Mouse (Mus musculus) 3134 (cell line): ENCODE data around the gene Pde4d.

ENCODE experiments used
- DNase-seq: peaks from one replicate; pipeline ENCODE4 v3.0.0-alpha.2; 2011; ENCODE audit warnings: low spot score; ENCODE audit not compliant: insufficient read length; ENCODE audit errors: extremely low read depth

The Pde4d gene

DNA sequence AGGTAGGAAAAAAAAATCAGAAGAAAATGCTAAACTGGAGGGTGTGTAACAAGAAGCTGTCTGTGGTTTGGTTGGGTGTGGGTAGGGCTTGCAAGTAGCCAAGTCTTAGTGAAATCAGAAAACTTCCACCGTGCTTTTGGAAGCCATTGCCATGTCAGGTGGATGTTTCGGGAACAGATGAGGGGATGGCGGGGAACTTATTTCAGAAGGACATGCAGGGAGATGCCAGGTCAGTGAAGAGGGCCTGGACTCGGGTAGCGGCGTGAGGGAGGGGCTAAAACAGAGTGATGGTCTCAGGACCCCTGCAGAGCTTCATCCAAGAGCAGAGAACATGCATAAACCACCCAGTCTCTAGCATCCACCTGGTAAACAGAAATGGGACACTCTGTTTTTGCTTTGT lies 898.6 kb downstream of the Pde4d start:
- DNase-seq: no peak

DNA sequence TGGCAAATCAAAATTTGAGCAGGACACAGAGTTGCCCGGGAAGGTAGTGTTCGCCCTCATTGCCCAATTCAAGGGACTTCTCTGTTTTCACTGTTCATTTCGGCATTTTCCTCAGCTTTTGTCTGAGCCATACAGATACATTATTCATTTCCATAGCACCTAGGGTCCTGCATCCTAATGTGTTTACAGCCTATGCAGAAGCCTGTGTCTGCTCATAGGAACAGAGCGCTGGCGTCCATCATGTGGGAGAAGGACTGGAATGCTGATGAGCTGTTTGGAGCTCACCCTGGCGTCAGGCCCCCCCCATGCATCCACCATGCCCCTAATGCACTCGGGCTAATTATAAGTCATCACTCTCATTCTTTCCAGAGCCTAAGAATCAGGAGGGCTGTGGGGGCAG lies 900.4 kb downstream of the Pde4d start:
- DNase-seq: no peak

DNA sequence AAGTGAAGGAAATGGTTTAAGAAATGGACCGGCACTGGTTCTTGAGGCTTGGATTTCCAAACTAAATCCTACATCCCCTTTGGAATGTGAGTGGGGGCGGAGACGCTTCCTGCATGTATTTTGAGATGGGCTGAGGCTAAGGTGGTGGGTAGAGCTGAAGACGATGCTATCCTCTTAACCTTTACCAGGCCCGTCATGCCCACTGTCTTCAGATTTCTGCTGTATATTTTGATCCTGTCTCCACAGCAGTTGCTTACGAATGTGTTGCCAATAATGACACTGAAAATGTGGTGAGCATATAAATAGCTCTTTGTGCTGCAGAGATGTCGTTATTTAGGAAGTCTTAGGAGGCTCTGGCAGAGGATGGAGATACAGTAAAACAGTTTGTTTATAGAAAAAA lies 904.3 kb downstream of the Pde4d start:
- no peak for DNase-seq

DNA sequence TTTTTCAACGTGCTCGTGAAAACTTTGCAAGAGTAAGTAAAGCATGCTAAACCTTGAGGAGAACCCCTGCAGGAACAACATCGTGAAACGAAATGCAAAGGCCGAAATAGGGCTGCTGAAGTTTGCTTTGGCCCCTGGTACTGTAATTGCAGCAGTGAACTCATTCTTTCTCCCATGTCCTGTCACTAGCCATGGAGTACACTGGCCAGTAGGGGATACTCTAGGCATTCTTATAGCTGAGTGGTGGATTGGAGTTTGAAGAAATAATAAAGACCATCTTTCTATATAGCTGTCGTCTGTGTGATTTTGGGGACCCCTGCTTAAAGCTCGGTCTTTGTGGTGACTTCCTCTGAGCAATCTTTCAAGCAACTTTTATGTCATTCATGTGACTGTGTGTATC lies 906.5 kb downstream of the Pde4d start:
- no peak for DNase-seq

DNA sequence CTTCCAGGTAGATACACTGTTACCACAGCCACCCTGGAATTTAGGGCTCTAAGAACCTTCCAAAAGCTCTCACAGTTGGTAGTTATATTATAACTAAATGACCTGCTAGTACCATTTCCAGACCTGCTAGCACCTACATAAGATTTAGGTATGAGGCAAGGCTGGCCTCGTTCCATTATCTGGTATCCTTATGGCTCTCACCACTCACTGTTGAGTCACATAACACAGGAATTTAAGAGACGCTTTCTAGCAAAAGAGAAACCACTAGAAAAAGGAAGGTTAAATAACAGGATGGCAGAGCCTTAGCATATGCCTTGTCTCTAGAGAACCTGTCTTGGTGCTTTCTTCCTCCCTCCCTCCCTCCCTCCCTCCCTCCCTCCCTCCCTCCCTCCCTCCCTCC lies 910.2 kb downstream of the Pde4d start:
- no peak for DNase-seq

DNA sequence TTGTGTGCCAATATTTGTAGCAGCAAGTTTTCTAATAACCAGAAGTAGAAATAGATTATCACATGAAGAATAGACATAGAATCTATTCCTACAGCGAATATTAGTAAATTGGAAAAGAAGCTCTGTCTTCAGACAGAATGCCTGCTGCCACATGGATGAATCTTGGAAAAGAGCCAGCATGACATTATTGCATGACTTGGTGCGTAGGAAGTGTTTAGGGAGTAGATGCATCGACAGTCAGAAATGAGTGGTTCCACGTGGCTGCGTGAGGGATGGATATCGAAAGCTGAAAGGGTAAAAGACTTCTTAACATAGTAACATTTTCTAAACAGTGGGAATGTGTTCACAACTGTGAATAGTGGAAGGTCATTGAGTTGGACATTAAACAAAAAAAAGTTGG lies 912.6 kb downstream of the Pde4d start:
- DNase-seq: no peak

DNA sequence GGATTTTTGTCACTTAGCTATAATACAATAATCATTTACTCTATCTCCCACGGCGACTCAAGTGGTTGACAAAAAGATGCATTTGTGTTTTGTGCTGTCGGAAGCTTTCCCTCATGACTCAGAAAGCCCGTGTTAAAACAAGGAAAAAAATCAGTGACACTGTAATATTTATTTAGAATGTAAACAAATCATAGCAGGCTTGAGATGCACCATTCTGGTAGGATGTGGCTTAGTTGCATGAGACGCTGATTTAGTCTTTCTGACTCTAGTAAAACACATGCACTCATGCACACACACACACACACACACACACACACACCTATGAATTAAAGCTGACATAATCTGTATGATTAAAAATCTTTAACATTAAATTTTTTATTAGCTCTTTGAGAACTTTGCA lies 924.7 kb downstream of the Pde4d start:
- DNase-seq: no peak

DNA sequence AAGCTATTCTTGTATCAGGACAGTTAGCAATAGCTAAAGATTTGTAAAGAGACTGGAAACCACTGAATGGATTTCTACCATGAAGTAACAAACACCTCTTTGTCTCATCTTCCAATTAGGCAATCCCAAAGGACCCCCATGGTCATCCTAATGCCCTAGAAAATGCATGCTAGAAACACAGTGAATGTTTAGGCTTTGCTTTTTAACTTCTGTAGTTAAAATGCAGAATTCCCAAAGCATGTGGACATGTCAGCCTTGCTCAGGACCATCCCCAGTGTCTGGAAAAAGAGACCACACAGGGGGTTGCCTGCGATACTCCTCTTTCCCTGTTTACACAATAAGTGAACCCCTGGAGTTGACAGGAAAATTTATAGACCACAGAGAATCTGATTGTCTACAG lies 926.9 kb downstream of the Pde4d start:
- DNase-seq: no peak

DNA sequence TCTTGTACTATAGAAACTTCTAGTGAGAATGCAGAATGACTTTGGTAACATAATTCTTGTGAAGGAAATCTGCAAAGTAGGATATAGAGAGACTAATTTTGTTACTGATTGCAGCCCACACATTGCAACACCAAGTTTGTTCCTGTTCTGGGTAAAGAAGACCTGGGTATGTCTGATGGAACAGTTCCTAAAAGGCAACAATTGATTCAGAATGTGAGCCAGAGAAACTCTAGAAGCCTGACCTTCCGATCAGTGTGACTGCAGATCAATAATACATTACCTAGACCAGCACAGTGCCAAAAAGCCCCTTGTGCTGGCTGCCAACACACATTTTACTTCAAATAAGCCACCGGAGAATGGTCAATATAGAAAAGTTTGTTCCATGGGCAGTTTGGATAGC lies 930.4 kb downstream of the Pde4d start:
- DNase-seq: no peak

DNA sequence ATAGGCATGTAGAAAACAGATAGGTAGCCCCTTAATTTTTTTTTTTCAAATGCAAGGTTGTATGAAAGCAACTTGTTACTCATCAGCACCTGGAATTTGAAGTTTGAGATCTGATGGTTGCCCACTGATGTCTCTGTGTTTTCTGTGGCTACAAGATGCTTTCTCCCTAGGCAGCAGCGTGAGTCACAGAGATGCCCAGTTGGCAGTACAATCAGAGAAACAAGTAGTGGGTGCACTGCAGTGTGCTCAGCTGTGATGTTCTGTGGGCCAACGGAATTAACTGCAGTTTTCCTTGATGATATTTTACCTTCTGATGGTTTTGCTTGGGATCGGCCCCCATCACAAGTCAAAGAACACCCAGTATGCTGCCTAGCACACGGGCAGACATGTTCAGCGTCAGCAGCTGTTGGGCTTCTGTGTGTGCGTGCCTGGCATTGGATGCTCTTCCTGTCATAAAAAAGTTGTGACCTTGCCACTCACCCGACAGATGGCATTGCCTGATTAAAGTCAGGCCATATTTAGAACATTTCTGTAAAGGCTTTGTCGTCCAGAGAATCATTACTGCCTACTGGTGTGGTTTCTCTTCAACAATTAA lies 939.0 kb downstream of the Pde4d start:
- DNase-seq: no peak

DNA sequence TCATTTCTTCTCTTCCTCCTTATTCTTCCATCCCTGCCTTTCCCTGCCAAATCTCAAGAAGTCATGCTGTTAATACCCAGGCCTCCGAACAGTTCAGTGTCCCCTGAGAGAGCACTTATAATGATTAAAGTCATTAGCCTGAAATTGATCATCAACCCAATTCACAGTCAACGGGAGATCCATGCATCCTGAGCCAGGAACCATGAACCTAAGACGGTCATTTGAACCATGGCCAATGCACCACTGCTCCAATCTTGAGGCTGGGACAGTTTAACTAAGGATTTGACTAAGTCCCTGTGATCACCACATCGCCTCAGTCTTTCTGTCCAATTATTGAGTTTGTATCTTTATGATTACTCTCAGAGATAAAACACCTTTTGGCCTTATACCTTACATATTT lies 952.6 kb downstream of the Pde4d start:
- no peak for DNase-seq

DNA sequence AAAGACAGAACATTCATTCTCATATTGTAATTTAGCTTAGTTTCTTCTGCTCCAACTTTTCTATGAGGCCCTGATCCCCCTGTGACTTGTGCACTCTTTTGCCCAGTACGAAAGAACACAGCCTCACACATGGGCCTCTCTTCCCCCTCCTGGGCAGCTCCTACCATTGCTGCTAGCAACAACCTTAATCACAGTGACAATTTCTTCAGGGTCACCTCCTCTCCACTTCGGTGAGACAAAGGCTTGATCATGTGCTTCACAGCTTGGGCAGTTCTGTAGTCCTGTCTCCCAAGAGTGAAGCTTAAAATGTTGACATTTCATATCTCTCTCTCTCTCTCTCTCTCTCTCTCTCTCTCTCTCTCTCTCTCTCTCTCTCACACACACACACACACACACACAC lies 953.2 kb downstream of the Pde4d start:
- DNase-seq: no peak

DNA sequence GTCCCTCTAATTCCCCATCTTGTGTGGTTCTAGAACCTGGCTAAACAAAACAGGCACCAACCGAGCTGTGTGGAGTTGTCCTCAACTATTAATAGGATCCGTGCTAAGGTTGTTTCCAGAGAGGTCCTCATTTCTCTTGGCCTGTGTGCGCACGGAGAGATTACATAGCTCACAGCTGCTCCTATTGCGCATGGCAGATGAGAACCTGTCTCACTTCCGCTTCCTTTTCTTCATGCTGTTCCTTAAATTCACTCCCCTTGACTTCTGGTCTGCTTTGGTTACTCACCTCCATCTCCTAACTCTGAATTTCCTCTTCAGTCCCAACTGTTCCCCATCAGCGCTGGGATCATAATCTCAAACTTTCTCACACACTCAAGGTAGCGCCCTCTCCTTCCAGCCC lies 956.6 kb downstream of the Pde4d start:
- no peak for DNase-seq

DNA sequence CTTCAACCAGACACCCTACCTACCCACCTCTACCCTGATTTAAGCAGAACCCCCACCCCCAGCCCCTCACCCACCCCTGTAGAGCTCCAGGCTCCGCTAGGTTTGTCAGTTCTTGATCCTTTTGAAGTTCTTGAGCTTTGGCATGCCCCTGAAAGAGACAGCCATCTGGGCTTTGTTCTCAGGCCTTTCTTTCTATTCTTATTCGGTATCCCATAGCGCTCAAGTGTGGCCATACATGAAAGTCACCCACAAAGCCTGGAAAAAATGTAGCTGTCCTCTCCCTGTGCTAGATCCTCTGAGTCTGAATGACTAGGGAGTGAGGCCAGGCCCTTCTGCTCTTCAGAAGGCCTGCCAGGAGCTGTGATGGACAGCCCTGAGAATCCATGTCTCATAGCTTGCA lies 957.6 kb downstream of the Pde4d start:
- no peak for DNase-seq

DNA sequence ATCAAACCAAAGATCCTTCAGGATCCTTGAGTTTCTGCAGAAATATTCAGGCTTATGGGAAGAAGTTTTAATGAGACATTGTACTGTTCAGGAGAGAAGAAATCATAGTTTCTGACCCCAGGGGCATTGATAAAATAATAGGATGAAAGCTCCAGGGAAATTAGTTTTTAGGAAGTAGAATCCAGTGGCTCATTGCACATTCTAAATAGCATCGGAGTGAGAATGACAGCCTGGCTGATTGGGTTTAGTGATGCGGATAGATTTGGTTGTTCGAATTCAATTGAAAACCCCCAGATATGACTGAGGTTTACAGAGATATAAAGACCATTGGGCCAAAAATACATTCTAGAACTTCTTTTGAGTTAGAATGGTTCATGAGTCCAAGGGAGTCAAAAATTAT lies 970.7 kb downstream of the Pde4d start:
- no peak for DNase-seq

DNA sequence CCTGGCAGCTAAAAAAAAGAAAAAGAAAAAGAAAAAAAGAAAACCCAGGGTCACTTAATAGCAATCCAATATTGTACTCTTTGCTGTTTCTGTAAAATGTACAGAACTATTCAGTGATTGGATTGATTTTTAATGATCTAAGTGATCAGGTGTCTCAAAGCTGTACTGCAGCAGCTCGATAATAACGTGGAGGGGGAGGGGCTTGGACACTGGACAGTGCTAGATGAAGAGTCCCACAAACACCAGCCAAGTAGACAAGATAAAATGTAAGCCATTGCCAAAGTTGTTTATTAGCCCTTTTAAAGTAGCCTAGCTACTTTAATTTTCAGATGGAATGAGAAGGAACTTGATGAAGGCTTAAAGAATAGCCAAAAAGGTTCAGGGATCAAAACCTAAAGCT lies 975.2 kb downstream of the Pde4d start:
- DNase-seq: no peak

DNA sequence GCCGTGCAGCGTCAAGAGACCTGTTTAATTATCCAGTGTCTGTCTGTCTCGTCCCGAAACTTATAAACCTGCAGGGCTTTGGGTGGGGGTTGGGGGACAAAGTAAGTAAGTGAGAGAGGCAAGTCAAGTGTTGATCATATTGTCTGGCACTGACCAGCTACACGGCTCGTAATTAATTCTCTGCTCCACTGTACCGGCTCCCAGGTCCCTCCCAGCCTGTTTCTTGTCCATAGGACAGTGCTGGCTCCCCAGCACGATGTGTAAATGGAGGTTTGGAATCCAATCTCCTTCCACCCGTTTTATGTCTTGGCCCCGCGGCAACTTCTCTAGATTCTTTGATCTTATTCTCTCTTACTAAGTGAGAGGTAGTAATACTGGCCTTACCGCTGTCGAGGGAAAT lies 975.8 kb downstream of the Pde4d start:
- DNase-seq: no peak

DNA sequence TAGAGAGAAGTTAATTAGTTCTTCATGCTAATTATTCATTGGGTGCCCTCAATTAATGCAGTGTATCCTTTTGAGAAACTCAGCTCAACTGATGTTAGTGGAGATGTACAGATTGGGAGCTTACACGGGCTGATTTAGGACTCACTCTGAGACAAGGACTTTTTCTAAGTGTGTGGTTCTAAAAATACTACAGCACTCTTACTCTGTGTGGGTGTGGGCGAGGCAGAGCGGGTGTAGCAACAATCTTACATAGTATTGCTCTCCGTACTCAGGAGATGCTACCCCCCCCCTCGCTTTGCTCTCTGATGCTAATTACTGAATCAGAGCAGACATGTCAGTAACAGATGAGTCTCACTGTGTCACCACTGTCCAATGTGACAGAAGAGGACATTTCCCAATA lies 976.3 kb downstream of the Pde4d start:
- DNase-seq: no peak

DNA sequence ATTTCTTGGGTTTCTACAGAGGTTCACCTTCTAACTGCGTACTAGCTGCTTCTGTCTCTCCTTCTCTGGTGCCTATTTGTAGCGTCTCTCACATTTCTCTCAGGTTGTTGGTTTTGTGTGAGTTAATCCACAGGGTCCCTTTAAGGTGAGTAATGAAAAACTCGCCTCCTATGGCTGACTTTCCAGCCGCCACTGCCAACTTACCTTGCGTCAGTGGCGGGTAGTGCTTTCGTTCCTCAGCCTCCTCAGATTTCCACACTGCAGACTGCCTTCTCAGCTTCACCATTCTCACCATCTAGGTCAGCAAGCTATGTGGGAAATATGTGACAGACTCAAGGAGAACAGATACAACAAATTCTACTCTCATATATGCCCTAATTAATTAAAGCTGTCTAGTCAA lies 977.8 kb downstream of the Pde4d start:
- DNase-seq: no peak

DNA sequence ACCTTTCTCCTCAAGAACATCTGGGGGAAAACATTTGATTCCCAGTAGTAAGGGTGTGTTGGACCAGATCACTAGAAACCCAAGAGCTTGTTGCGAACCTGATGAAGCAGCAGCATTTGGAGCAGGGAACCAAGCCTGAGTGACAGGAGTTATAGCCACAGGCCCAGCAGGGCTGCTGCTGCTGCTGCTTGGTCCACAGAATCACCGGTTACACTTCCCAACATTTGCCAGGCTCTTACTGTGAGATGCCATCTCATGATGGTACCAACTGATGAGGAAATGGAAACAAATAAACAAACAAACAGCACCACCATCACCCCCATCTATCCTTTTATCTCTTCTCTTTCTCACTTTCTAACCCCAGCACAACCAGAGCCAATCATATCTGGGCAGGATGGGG lies 979.8 kb downstream of the Pde4d start:
- DNase-seq: no peak

DNA sequence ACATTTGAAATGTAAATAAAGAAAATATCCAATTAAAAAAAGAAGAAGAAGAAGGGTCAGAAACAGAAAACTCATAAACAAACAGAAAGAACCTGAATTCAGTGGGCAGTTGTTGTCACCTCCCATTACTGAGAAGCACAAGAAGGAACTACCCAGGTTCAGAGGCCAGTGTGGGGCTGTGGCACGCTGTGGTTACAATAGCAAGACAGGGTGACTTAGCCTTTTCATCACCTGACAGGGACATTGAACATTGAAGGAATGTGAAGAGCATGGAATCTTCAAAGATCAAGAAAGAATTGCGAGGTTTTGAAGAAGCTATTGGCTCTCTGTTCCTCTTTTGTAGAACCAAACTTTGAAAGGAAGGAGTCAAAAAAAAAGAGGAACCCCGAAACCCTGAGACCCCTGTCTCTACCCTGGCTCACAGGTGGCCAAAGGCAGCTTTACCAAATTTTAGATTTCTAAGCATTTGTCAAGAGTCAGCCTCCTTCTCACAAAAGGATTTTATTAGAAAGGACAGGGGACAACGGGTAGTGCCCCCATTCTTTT lies 987.6 kb downstream of the Pde4d start:
- no peak for DNase-seq

DNA sequence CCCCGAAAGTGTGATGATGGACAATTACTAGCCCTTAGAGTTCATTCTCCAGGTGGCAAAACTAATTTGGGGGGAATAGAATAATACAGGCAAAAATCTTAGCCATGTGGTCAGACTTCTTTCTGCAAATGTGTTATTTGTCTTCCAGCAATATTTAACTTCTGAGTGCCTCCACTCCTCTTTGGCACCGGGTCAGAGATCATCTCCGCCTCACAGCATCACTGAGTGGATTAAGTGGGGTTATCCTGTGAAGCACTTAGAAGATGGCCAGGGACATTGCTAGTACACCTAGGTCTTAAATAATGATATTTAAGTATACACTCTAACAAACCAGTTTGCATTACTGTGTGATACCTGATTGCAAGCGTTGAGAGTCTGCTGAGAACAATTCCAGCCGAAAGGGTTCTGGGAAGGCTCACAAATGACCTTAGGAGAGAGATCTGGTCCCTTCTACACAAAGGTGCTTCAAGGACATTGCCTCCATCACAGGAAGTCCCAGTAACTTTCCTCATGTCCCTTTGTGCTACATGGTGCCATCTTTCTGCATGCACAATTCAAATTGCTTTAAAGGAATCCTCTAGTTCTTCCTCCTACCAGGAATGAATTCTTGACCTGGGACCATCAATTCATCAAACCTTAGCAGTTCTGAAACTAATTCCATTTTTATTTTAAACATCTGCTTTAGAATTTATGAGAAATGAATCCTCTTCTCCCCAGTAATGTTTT lies 989.9 kb downstream of the Pde4d start:
- no peak for DNase-seq

DNA sequence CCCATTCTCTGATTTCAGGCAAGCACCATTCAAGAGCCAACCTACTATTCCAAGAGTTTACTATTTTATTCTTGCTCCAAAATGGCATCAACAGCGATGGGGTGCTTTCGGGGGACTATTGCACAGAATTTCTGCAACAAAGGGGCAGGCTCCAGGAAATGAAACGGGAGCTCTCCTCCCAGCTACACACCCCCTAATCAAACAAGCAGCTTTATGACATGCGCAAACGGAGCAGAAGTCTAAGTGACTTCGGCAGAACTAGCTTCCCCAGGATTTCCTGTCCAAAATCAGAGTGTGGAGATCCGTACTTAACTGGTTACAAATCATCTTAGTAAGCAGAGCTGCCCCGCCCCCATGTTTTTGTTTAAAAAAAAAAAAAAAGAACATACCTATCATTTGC lies 990.6 kb downstream of the Pde4d start:
- DNase-seq: no peak
